Mouse (Mus musculus): ENCODE data around the gene Usp30. TPM values are rescaled to one million over a fixed set of nuclear protein-coding genes. Genes with fewer than 3 reads are reported as not detected.

Usp30 gene
- total RNA-seq, 2 experiments from 2014 or later, result 29.5 to 31.2 TPM

DNA sequence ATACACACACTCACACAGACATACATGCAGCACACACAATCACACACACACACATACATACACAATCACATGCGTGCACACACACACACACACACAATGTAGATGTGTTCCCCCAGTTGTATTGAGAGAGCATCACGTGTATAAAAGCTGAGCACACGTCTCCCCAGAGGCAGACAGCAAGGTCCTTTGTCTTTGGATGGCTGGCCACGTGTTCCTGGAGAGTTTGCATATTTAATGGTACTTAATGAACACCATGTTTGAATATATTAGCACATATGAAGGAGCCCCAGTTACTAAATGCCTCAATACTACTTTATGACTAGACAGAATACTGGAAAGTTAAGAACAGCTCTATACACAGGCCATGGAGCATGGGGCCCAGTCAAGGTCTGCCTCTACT is 1.3 kb upstream of the Usp30 start:
- no peak for DNase-seq (ENCODE audit: low spot score in 2 of 2)

DNA sequence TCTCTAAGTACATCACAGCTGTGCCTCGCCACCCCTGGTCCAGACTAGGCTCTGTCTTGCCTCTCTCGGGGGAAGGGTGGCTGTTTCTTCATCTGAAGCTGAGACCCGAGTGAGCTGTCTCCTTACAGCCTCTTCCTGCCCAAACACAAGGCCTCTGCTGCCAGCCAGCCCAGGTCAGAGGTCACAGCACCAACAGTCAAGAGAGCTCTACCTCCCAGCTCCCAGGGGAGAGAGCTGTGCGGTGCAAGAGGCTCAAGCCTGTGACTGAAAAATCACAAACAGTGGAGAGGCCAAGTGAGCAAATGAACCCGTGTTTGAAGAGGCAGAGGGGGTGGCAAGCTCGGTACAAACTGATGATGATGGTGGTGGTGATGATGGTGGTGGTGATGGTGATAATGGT is 1.3 kb downstream of the Usp30 start:
- DNase-seq (ENCODE audit: low spot score in 2 of 2), result no peak

DNA sequence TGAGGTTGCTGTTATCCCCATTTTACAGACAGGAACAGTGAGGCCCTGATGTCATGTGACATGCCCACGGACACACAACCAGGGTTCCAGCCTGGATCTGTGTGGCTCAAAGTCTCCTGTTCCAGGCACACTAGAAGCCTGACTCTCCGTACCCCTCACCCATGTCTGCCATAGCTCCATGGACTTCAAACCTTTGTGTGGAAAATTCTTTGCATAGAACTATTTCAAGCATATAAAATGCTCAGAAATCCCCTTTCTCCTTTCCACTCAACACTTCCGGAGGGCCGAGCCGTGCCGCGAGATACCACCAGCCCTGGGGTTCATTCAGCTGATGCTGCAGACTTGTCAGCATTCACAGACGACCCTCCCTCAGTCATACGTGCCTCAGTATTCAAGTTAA is 2.3 kb downstream of the Usp30 start:
- no peak for DNase-seq (ENCODE audit: low spot score in 2 of 2)

DNA sequence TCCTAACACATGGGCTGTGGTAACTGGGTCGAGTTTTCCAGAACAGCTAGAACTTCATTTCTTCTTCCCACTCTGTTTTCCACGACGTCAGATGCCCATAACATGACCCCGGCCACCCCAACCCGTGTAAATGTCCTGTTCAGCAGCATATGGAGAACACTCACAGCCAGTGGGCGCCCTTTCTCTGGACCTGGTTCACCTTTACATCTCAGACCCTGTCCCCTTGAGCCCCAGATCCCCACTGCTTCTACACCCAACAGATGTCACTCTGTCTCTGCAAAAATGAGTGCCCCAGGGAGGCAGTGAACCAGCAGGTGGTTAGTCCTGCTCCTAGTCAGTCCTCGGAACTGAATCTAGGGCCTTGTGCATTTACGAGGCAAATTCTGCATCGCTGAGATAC is 2.7 kb downstream of the Usp30 start:
- no peak for DNase-seq (ENCODE audit: low spot score in 2 of 2)

GRCm38 (mm10) chr5:114070858-114071257 is 5.6 kb downstream of the Usp30 start:
- no peak for DNase-seq (ENCODE audit: low spot score in 2 of 2)

DNA sequence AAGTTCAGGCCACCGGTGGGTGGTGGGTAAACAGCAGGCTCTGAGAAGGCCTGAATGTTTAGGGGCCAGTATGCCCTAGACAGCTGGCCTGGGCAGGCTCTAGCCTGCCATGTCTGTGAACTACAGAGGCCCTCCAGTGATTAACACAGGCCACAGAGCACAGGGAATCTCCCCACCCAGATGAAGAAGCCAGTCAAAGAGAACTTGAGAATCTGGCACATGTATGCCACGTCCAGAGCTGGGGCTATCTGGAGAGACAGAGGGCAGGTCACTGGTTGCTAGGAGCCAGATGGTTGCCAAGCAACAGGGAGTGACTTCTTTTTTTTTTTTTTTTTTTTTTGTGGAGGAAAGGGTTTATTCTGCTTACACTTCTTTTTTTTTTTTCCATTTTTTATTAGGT is 7.0 kb downstream of the Usp30 start:
- no peak for DNase-seq (ENCODE audit: low spot score in 2 of 2)

- no peak for DNase-seq (ENCODE audit: low spot score in 2 of 2)
These were observed 11.7 kb downstream of the Usp30 start for GRCm38 (mm10) chr5:114077009-114077408.

GRCm38 (mm10) chr5:114085501-114085900 is 20.2 kb downstream of the Usp30 start:
- DNase-seq (ENCODE audit: low spot score in 2 of 2), result no peak

DNA sequence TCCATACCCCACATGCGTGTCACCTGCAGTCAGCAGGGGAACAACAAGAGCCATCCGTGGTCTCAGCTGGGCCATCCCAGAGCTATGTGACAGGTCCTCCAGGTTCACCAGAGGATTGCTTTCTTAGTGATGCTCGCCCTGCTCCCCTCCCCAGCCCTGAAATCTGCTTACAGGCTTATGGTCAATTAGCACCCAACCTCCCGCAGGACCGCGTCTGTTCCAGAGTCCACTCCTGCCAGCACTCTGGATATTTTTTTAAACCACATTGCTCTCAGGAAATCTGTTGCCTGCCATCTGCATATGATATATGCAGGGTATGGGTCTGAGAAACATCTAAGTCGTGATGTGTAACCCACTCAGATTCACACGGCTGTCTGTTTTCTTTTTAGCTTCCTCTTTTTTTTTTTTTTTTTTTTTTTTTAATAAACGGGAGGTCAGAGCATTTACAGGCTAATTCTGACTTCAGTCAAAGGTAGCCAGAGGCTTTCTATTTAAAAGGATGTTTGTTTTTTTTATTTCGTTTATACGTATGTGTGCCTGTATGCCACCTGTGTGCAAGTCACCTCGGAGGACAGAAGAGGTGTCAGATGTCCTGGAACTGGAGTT is 22.7 kb downstream of the Usp30 start:
- no peak for DNase-seq (ENCODE audit: low spot score in 2 of 2)

DNA sequence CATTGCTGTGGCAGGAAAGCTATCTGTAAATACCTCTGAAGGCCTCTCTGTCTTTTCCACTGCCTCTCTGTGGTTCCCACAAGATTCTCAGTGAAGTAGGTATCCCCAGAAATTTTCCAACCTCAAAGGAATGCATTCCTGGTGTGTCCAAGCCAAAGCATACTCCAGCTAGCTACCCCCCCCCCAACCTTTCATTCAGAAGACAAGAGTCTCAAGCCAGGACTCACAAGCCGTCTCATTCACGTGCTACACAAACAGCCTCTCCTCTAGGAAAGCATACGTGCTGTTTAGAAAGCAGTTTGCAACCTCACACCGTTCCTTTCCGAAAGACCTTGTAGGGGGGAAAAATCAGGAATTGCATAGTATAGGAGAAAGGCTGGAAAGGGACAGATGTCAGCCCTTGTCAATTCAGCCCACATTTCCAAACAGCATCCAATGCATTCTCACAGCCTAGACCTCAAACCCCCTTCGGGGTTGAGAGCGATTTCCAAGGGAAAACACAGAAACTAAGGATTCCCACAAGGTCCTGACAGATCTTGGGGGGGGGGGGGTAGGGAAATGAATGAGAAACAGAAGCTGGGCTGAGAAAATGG is 25.3 kb downstream of the Usp30 start:
- no peak for DNase-seq (ENCODE audit: low spot score in 2 of 2)

GRCm38 (mm10) chr5:114091057-114091807 is 26.0 kb downstream of the Usp30 start, which contains the start of gene Svop:
Svop (minus strand) TSS chr5:114091570.
- DNase-seq (ENCODE audit: low spot score in 2 of 2), result peak; percentile 70 to 71

DNA sequence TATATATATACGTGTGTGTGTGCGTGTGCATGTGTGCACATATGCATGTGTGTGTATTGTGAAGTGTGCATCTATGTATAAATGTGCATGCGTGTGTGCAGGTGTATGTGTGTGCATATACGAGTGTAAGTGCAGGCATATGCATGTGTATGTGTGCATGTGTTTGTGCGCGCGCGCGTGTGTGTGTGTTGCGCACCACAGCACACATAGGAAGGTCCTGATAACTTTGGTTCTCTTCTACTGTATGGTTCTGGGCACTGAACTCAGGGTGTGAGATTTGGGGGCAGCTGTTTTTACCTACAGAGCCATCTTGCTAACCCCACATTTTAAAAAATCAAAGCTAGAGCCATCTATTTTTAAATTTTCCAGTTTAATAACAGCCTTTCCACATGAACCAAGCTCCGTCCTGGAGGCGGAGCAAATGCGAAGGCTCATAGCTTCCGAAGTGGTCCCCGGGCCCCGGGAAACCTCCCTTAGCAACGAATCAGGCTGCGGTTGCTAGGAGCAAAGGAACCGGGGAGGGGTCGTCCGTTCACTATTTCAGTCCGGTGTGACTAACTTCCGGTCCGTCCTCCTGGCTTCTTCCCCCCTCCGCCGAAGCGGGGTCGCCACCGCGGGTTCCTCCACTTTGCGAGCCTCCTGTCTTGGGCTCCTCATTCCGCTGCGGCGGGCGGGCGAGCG is 34.6 kb downstream of the Usp30 start:
- DNase-seq (ENCODE audit: low spot score in 2 of 2), result peak; percentile 94 to 95

DNA sequence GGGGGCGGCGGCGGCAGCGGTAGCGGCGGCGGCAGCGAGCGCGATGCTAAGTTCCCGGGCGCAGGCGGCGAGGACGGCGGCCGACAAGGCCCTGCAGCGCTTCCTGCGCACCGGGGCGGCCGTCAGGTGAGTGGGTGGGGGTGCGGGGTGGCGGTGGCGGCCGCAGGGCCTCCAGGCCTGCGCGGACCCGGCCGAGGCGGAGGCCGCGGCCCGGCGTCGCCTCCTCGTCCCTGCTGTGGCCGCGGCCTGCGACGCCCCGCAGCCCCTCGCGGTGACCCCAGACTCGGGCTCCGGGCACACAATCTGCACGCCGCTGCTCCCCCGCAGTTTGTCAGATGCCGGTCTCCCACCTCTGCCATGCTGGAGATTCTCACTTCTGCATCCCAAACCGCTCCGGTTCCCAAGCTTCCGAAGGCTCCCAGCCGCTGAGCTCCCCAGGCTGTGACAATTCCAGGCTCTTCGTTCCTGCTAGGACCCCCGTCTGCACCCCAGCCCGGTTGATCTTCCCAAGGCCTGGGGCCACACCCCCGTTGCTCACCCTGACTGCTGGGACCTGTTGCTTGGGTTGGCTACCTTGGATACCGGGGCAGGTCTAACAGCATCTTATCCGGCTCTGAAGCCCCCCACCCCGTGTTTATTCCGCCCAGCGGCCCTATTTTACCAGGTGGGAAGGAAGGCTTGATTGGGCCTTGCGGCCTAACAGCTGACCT is 35.3 kb downstream of the Usp30 start:
- no peak for DNase-seq (ENCODE audit: low spot score in 2 of 2)

GRCm38 (mm10) chr5:114101873-114102272 is 36.6 kb downstream of the Usp30 start:
- DNase-seq (ENCODE audit: low spot score in 2 of 2), result no peak

GRCm38 (mm10) chr5:114102807-114103206 is 37.5 kb downstream of the Usp30 start:
- no peak for DNase-seq (ENCODE audit: low spot score in 2 of 2)

- peak; percentile 34 to 47 for DNase-seq (ENCODE audit: low spot score in 2 of 2)
These were observed 41.2 kb downstream of the Usp30 start for GRCm38 (mm10) chr5:114106391-114106935.

DNA sequence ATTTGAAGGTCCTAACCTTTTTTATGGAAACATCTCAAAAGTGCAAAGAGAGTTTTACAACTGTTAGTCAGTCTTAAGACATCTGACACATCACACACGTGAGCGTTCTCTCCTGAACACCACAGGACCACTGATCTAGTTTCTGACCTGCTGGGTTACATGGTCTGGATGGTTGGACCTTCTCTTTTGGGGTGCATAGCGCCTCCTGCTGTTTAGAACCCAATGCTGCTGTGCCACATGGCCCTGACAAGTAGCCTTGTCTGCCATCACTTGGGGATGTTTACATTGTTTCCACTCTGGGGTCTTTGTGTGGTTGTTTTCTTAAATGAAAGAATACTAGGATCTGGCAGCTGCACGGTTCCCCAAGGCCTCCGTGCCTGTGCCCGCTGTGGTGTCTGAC is 48.1 kb downstream of the Usp30 start:
- no peak for DNase-seq (ENCODE audit: low spot score in 2 of 2)

DNA sequence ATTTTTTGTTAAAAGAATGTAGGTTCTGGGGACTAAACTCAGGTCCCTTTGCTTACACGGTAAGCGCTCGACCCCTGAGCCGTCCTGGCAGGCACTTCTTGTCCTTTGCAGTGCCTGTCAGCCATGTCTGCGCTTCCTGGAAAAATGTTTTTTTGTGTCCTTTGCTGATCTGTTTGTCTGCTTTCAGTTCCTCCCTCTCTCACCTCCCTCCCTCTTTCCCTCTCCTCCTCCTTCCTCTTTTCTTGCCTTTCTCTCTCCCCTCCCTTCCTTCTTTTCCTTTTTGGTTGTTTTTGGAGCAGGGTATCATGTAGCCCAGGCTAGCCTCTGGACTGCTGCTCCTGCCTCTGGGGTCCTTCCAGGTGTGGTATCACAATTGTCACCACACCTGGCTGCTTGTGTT is 49.8 kb downstream of the Usp30 start:
- DNase-seq (ENCODE audit: low spot score in 2 of 2), result no peak

GRCm38 (mm10) chr5:114116586-114116985 is 51.3 kb downstream of the Usp30 start:
- DNase-seq (ENCODE audit: low spot score in 2 of 2), result no peak

DNA sequence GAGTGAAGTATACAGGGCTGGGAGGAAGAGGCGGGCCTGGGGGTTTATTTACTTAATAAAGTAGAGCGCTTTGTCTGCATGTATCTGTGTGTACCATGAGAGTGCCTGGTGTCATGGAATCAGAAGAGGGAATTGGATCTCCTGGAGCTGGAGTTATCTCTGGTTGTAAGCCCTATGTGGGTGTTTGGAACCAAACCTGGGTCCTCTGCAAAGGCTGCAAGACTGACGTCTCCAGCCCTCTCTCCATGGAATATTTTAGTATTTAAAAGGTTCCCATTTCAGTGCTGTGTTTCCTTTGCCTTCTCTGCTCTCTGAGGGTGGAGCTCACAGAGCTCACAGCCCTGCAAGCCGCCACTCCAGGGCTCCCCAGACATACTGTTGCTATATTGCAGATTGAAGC is 54.5 kb downstream of the Usp30 start:
- DNase-seq (ENCODE audit: low spot score in 2 of 2), result no peak

GRCm38 (mm10) chr5:114126008-114126407 is 60.7 kb downstream of the Usp30 start:
- DNase-seq (ENCODE audit: low spot score in 2 of 2), result no peak

Measured in adrenal gland, adult 18-20 months (tissue).